Mouse (Mus musculus): ENCODE measurements around the gene Inhba.

Gene Inhba

DNA sequence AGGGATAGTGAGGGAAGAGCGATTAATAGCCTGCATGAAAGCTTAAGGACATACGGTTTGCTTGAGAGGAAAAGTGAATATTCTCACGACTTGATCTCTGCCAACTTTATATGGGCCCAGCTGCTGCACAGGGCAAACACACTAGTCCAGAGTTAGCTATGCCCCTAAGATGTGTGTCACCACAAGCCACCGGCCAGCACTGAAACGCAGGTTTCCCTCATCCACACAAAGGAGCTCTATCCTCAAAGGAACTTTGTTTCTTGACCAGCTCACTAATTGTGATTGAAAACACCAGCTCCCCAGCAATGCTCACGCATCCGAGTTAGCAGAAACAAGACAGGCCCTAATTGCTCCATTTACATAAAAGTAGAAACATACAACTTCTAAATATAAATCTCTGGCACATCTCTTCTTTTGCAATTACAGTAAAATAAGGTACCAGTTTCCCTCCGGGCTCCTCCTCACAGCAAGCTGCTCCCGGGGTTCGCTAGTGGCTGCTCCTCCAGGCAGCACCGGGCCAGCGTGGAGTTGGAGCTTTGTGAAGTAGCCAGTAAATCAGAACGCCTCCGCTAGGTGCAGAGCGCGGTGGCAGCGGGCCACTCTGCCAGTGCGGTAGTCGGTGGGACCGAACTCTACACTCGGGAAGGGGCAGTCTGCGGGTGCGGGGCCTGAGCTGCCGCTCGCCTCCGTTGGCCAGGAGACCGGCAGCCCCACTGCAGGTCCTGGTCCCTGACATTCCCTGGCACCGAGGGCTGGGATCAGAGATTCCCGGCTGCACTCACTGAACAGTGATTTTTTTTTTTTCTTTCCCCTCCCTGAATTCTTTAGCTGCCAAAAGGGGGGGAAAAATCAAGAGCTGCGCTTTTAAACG is at the start of gene Inhba:
TSS of gene Inhba (plus strand) at position 480 of the 871 bp plus-strand sequence.
- peak; percentile 94 for DNase-seq

DNA sequence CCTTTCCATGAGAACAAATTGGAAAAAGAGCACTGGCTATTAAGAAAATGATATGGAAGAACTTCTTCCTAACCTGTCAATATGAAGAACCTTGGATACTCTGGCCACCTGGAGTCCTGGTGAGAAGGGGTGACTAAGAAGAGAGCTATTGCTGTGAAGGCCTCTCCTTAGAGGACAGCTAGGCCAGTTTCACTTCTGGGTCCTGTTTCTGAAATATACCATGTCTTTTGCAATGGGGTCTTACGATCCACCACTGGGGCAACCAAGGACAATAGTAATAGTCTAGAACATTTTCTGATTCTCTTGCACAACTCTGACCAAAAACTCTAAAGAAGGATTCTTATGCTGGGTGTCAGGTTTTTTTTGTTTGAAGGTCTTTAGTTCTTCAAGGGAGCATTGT is 35.1 kb upstream of the Inhba start:
- no peak for DNase-seq

GRCm38 (mm10) chr13:15979551-15979950 is 32.1 kb upstream of the Inhba start:
- DNase-seq = no peak

GRCm38 (mm10) chr13:15982041-15982440 is 29.6 kb upstream of the Inhba start:
- DNase-seq = no peak

- DNase-seq = no peak
Observed at GRCm38 (mm10) chr13:15985761-15986160, 25.9 kb upstream of the Inhba start.

- no peak for DNase-seq
Observed at GRCm38 (mm10) chr13:15986172-15986571, 25.5 kb upstream of the Inhba start.

DNA sequence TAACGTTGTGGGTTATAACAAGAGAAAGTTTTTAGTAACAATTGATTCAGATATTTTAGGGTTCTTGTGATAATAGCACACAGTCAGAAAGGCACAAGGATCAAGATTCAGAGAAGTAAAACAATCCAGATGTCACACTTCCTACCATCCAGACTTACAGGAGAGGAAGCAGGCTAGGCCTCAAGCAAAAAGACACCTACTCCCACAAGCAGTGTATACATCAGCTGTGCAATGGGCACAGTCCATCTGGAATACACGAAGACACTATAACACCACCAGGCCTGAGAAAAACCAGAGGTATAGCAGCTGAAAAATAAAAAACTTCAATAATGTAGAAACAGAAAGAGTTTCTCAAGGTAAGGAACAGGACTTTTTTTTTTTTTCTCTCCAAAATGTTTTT is 16.3 kb upstream of the Inhba start:
- no peak for DNase-seq

DNA sequence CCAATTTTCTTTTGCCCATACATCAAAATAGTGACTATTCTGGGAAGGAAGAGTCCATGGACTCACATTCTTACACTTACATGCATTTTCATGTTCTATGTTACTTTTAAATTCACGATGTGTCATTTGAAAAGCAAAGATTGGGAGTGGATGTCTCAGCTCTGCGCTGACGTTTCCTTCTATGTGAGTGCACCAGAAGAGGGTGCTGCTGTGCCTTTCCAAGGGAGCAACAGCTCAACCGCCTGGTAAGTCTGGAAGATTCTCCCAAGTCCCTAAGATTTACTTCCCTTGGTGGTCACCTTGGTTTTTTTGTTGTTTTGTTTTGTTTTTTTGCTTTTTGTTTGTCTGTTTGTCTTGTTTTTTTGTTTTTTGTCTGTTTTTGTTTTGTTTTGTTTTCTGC is 6.1 kb upstream of the Inhba start:
- DNase-seq = peak; percentile 87

- peak; percentile 71 for DNase-seq
Observed at GRCm38 (mm10) chr13:16007748-16008147, 3.9 kb upstream of the Inhba start.

- peak; percentile 29 for DNase-seq
Observed at GRCm38 (mm10) chr13:16008348-16008747, 3.3 kb upstream of the Inhba start.

GRCm38 (mm10) chr13:16009766-16010465 is 1.7 kb upstream of the Inhba start:
- DNase-seq = peak; percentile 45

DNA sequence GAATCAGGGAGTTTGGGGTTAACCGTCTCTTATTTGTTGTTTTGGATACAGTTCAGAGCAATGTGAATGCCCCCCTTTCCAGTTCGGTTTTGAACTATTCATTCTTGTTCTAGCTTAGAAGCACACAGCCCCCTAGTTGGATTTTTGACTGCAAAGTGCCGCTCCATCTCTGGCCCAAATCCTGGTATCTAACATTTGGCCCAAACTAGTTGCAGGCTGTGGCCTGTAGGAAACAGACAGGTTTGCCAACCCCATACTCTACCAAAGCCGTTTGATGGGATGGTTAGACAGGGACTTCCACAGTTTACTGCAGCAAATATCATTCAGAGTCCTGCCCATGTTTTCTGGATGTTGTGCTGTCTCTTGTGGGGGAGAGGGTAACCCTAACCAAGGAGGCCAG is 1.1 kb upstream of the Inhba start:
- DNase-seq = peak; percentile 80

DNA sequence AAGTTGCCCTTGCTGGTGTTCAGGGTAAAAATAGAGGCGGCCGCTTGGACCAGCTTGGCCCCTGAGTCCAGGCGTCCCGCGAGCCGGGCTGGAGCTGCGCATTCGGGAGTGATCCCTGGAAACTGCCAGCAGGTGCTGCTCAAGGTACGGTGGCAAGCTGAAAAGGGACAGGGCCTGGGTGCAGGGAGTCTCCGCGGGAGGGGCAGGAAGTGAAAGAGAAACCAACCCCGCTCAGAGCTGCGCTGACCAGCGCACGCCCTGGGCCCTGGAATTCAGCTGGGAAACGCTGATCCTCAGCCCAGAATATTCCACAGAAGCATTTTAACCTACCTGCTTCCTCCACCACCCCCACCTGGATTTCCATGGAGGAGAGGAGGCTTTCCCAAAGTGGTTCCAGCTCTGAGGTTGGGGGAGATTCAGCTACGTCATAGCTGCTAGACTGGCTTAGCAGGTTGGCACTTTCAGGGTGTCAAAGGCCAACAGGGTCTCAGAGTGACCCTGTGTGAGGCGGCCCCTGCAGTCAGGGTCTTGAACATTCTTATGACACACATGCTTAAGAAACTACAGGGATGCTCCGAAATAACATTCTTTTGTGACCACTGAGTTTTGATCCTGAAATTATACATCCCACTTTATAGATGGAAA is 714 bp downstream of the Inhba start:
- peak; percentile 98 for DNase-seq

- DNase-seq = peak; percentile 54
Observed at GRCm38 (mm10) chr13:16014166-16014565, 2.5 kb downstream of the Inhba start.

- peak; percentile 44 for DNase-seq
Observed at GRCm38 (mm10) chr13:16016506-16016905, 4.9 kb downstream of the Inhba start.

DNA sequence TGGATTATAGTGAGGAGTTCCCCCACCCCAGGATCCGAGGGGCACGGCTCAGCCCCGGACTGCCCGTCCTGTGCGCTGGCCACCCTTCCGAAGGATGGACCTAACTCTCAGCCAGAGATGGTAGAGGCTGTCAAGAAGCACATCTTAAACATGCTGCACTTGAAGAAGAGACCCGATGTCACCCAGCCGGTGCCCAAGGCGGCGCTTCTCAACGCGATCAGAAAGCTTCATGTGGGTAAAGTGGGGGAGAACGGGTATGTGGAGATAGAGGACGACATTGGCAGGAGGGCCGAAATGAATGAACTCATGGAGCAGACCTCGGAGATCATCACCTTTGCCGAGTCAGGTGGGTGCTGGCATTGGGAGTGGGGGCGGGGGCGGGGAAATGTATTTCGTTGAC is 5.7 kb downstream of the Inhba start:
- DNase-seq = peak; percentile 80

DNA sequence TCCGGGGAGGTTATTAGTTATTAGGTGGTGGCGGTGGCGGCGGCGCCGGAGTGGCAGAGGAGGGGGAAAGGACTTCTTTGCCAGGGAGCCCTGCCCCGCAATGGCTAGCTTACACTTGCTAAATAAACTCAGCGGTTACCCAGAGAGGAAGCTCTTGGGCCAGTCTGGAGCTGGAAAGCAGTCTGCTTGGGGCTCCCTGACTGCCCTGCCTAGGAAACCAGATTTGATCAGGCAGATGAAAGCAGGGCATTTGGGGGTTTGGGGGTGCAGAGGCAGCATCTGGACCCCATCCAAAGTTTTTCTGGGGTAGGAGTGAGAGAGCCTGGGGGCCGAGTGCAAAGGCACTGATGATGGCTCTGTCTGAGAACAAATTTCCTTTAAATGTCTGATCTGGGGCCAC is 6.1 kb downstream of the Inhba start:
- peak; percentile 82 for DNase-seq

DNA sequence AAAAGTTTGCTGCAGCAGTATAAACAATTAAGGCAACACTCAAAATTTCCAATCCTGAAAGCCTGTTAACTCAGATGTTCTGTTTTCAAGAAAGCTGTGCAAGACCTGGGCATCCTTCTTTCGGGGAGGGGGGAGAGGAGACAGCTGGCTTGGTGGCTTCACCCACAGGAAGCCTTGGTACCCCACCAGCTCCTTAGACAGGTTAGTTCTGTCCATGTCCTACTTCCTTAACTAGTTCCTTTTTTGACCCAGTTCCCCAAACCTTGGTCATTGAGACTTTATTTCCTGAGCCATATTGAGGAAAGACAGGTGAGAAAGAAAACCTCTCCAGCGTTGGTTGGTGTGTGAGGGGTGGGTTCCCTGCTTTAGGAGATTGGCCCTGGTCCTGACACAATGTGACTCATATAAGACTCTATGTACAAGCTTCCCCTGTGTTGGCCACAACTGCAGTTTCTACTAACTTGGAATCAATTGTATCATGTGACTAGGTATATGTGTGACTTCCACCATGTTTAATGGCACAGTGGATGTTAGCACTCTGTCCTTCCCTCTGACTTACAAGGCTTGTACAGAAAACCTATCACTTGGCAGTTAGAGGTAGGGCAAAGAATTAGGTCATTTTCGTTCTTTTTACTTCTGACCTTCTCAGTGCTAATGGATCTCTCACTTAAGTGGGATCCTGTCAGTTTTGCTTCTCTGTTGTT is 7.3 kb downstream of the Inhba start:
- DNase-seq = peak; percentile 49

DNA sequence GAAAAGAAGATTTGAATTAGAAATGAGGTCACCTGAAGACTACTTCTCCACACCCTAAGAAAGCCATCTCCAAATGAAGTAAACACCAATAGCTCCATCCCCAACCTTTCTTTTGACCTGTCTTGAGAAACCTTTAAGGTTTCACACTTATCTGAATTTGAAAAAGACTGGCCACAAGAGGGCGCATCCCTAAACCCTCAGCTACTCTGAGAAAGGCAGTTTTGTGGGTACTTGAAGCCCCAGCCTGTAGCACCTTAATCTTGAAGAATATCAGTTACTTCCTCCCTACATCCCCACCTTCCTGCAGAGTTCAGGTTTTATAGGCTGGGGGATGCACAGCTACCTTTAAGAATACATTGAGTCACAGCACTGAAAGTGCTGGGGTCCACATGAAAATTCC is 9.0 kb downstream of the Inhba start:
- DNase-seq = peak; percentile 88

- DNase-seq = no peak
Observed at GRCm38 (mm10) chr13:16021181-16021580, 9.5 kb downstream of the Inhba start.

GRCm38 (mm10) chr13:16021849-16022248 is 10.2 kb downstream of the Inhba start:
- DNase-seq = peak; percentile 36

- DNase-seq = peak; percentile 52
Observed at GRCm38 (mm10) chr13:16022536-16022935, 10.9 kb downstream of the Inhba start.

All from heart, adult 11 months (tissue).